Mouse (Mus musculus) ES-Bruce4 (cell line): ENCODE measurements around the gene Frrs1l. TPM values are rescaled to one million over a fixed set of nuclear protein-coding genes. Genes with fewer than 3 reads are reported as not detected.
A peak's percentile ranks its signal among the peaks of the same experiment; 100 is the strongest.

Source experiments
- H3K27ac ChIP-seq: 2 replicates; pipeline ENCODE4 v1.5.1; 2012; ENCODE audit warnings: low read length, inconsistent platforms; ENCODE audit not compliant: insufficient read depth
- H3K27me3 ChIP-seq: 2 replicates; pipeline ENCODE4 v1.6.1; 2012; ENCODE audit warnings: mild to moderate bottlenecking, low read length, inconsistent platforms; ENCODE audit not compliant: control insufficient read depth, poor library complexity, insufficient read depth, severe bottlenecking
- H3K36me3 ChIP-seq: 2 replicates; pipeline ENCODE4 v1.6.1; 2012; ENCODE audit warnings: inconsistent platforms, mild to moderate bottlenecking, low read length, moderate library complexity; ENCODE audit not compliant: control insufficient read depth, poor library complexity, insufficient read depth, severe bottlenecking
- H3K4me1 ChIP-seq: one replicate; pipeline ENCODE4 v1.8.1; 2011; ENCODE audit warnings: low read length; ENCODE audit not compliant: control insufficient read depth, insufficient read depth
- H3K4me3 ChIP-seq: 2 replicates; pipeline ENCODE4 v1.5.1; 2011; ENCODE audit warnings: low read depth, mild to moderate bottlenecking, low read length
- H3K9ac ChIP-seq: 2 replicates; pipeline ENCODE4 v1.6.1; 2012; ENCODE audit warnings: low read depth, mild to moderate bottlenecking, inconsistent platforms; ENCODE audit not compliant: poor library complexity, severe bottlenecking
- H3K9me3 ChIP-seq: replicated peaks from 2 replicates; pipeline ENCODE4 v1.6.1; 2012; ENCODE audit warnings: mild to moderate bottlenecking, low read length, inconsistent platforms; ENCODE audit not compliant: control insufficient read depth, poor library complexity, insufficient read depth, severe bottlenecking
- CTCF ChIP-seq: IDR thresholded peaks from one replicate; pipeline ENCODE4 v1.8.1; 2011; ENCODE audit warnings: low read depth, low read length
- EP300 ChIP-seq: IDR thresholded peaks from 2 replicates; pipeline ENCODE4 v1.6.1; 2011; ENCODE audit warnings: low read depth, low read length; ENCODE audit not compliant: insufficient read depth
- POLR2A ChIP-seq: IDR thresholded peaks from one replicate; pipeline ENCODE4 v1.8.1; 2011; ENCODE audit warnings: low read length; ENCODE audit not compliant: insufficient read depth
- polyA plus RNA-seq: library from polyadenylated mRNA; stranded (reverse); fragments of >200 nt; gene quantifications from 2 replicates; pipeline ENCODE4 v1.2.4, GENCODE M21; 2011; ENCODE audit warnings: low read depth; ENCODE audit not compliant: missing spikeins, insufficient read depth, insufficient read length

Gene Frrs1l
- polyA plus RNA-seq, 1 experiment = 1.0 TPM

- H3K27ac ChIP-seq = no peak overlapping the region
- no peaks in the 10 kb centered on the region for H3K4me1 ChIP-seq
- H3K36me3 ChIP-seq = no peaks in the 10 kb centered on the region
- no peak overlapping the region for H3K4me3 ChIP-seq
- H3K9ac ChIP-seq = no peak overlapping the region
- TF ChIP-seq EP300 = no peak
- TF ChIP-seq POLR2A = no peak
- TF ChIP-seq CTCF = no peak
- H3K9me3 ChIP-seq = no peaks in the 10 kb centered on the region
- H3K27me3 ChIP-seq = no peaks in the 10 kb centered on the region
Measured at GRCm38 (mm10) chr4:57001437-57001836, 11.2 kb upstream of the Frrs1l start.

- peaks cover 17% of the 10 kb centered on the region for H3K27me3 ChIP-seq
- H3K27ac ChIP-seq = no peak overlapping the region
Measured at GRCm38 (mm10) chr4:56993331-56993730, 3.1 kb upstream of the Frrs1l start.

GRCm38 (mm10) chr4:56991951-56992350 is 1.8 kb upstream of the Frrs1l start:
- no peaks in the 10 kb centered on the region for H3K9me3 ChIP-seq
- H3K4me3 ChIP-seq = no peak overlapping the region
- no peak overlapping the region for H3K9ac ChIP-seq
- H3K36me3 ChIP-seq = no peaks in the 10 kb centered on the region
- peaks cover 3% of the 10 kb centered on the region for H3K4me1 ChIP-seq
- TF ChIP-seq EP300 (no peak), POLR2A (no peak)
- peaks cover 19% of the 10 kb centered on the region for H3K27me3 ChIP-seq
- no peak overlapping the region for H3K27ac ChIP-seq

More at GRCm38 (mm10) chr4:56993331-56993730, 3.1 kb upstream of the Frrs1l start:
- Histone ChIP-seq H3K4me3 (no peak overlapping the region), H3K9me3 (no peaks in the 10 kb centered on the region), H3K4me1 (peaks cover 3% of the 10 kb centered on the region), H3K9ac (no peak overlapping the region), H3K36me3 (no peaks in the 10 kb centered on the region)
- TF ChIP-seq EP300 (no peak), POLR2A (no peak), CTCF (no peak)

GRCm38 (mm10) chr4:56989431-56990214 is 568 bp downstream of the Frrs1l start:
- Histone ChIP-seq H3K9me3 (no peaks in the 10 kb centered on the region), H3K9ac (peak overlapping the region; percentile 78), H3K36me3 (no peaks in the 10 kb centered on the region), H3K4me1 (peaks cover 3% of the 10 kb centered on the region), H3K27ac (no peak overlapping the region), H3K27me3 (peaks cover 19% of the 10 kb centered on the region), H3K4me3 (peak overlapping the region; percentile 62)
- TF ChIP-seq EP300 (no peak), CTCF (no peak), POLR2A (no peak)

GRCm38 (mm10) chr4:56965586-56966179 is 24.5 kb downstream of the Frrs1l start:
- Histone ChIP-seq H3K9me3 (no peaks in the 10 kb centered on the region), H3K4me1 (no peaks in the 10 kb centered on the region), H3K36me3 (no peaks in the 10 kb centered on the region), H3K9ac (no peak overlapping the region), H3K27me3 (no peaks in the 10 kb centered on the region), H3K27ac (no peak overlapping the region), H3K4me3 (no peak overlapping the region)
- TF ChIP-seq POLR2A (no peak), CTCF (no peak), EP300 (no peak)

GRCm38 (mm10) chr4:56963687-56964086 is 26.5 kb downstream of the Frrs1l start:
- H3K36me3 ChIP-seq = no peaks in the 10 kb centered on the region
- TF ChIP-seq POLR2A = no peak
- no peak for TF ChIP-seq CTCF
- TF ChIP-seq EP300 = no peak
- no peaks in the 10 kb centered on the region for H3K27me3 ChIP-seq
- no peak overlapping the region for H3K9ac ChIP-seq
- H3K9me3 ChIP-seq = no peaks in the 10 kb centered on the region
- H3K27ac ChIP-seq = no peak overlapping the region
- H3K4me3 ChIP-seq = no peak overlapping the region
- H3K4me1 ChIP-seq = no peaks in the 10 kb centered on the region
